Mouse (Mus musculus): ENCODE measurements around the gene Abtb2.

Gene Abtb2

GRCm38 (mm10) chr2:103687888-103688287, 121.8 kb downstream of the Abtb2 start:
- DNase-seq (ENCODE audit: low spot score in 2 of 2): no peak

GRCm38 (mm10) chr2:103690425-103690824, 124.3 kb downstream of the Abtb2 start:
- no peak for DNase-seq (ENCODE audit: low spot score in 2 of 2)

GRCm38 (mm10) chr2:103690828-103691227, 124.7 kb downstream of the Abtb2 start:
- DNase-seq (ENCODE audit: low spot score in 2 of 2): no peak

GRCm38 (mm10) chr2:103691278-103691677, 125.2 kb downstream of the Abtb2 start:
- DNase-seq (ENCODE audit: low spot score in 2 of 2): no peak

- no peak for DNase-seq (ENCODE audit: low spot score in 2 of 2)
Observed at GRCm38 (mm10) chr2:103692810-103693209, 126.7 kb downstream of the Abtb2 start.

GRCm38 (mm10) chr2:103694777-103695563, 128.9 kb downstream of the Abtb2 start:
- no peak for DNase-seq (ENCODE audit: low spot score in 2 of 2)

- DNase-seq (ENCODE audit: low spot score in 2 of 2): no peak
Observed at GRCm38 (mm10) chr2:103696177-103696576, 130.1 kb downstream of the Abtb2 start.

- no peak for DNase-seq (ENCODE audit: low spot score in 2 of 2)
Observed at GRCm38 (mm10) chr2:103700514-103700913, 134.4 kb downstream of the Abtb2 start.

- no peak for DNase-seq (ENCODE audit: low spot score in 2 of 2)
Observed at GRCm38 (mm10) chr2:103703336-103703735, 137.2 kb downstream of the Abtb2 start.

- no peak for DNase-seq (ENCODE audit: low spot score in 2 of 2)
Observed at GRCm38 (mm10) chr2:103703865-103704264, 137.8 kb downstream of the Abtb2 start.

- no peak for DNase-seq (ENCODE audit: low spot score in 2 of 2)
Observed at GRCm38 (mm10) chr2:103705826-103706225, 139.7 kb downstream of the Abtb2 start.

GRCm38 (mm10) chr2:103706226-103706625, 140.1 kb downstream of the Abtb2 start:
- peak; percentile 36 to 40 for DNase-seq (ENCODE audit: low spot score in 2 of 2)

- no peak for DNase-seq (ENCODE audit: low spot score in 2 of 2)
Observed at GRCm38 (mm10) chr2:103707056-103707776, 141.1 kb downstream of the Abtb2 start.

GRCm38 (mm10) chr2:103710849-103711248, 144.7 kb downstream of the Abtb2 start:
- no peak for DNase-seq (ENCODE audit: low spot score in 2 of 2)

GRCm38 (mm10) chr2:103713831-103714230, 147.7 kb downstream of the Abtb2 start:
- DNase-seq (ENCODE audit: low spot score in 2 of 2): no peak

GRCm38 (mm10) chr2:103714412-103714811, 148.3 kb downstream of the Abtb2 start:
- no peak for DNase-seq (ENCODE audit: low spot score in 2 of 2)

GRCm38 (mm10) chr2:103718594-103719291, 152.6 kb downstream of the Abtb2 start:
- peak; percentile 38 to 58 for DNase-seq (ENCODE audit: low spot score in 2 of 2)

- DNase-seq (ENCODE audit: low spot score in 2 of 2): no peak
Observed at GRCm38 (mm10) chr2:103719292-103719646, 153.2 kb downstream of the Abtb2 start.

GRCm38 (mm10) chr2:103724521-103724920, 158.4 kb downstream of the Abtb2 start:
- no peak for DNase-seq (ENCODE audit: low spot score in 2 of 2)

- DNase-seq (ENCODE audit: low spot score in 2 of 2): no peak
Observed at GRCm38 (mm10) chr2:103728027-103728540, 162.0 kb downstream of the Abtb2 start.

- DNase-seq (ENCODE audit: low spot score in 2 of 2): no peak
Observed at GRCm38 (mm10) chr2:103730999-103731398, 164.9 kb downstream of the Abtb2 start.

GRCm38 (mm10) chr2:103731423-103731822, 165.3 kb downstream of the Abtb2 start:
- no peak for DNase-seq (ENCODE audit: low spot score in 2 of 2)

Measured in spleen, postnatal 14 days (tissue).